Mouse (Mus musculus) telencephalon, adult 2 months (tissue): ENCODE measurements around the gene Camk2d.

ENCODE experiments used
- DNase-seq: peaks from one replicate; pipeline ENCODE4 v3.0.0-alpha.2; 2011; ENCODE audit warnings: low read depth, low spot score

Camk2d gene

GRCm38 (mm10) chr3:126810372-126811090, 214.4 kb downstream of the Camk2d start:
- no peak for DNase-seq

- no peak for DNase-seq
Observed at GRCm38 (mm10) chr3:126811646-126812045, 215.5 kb downstream of the Camk2d start.

- DNase-seq = no peak
Observed at GRCm38 (mm10) chr3:126822374-126822773, 226.3 kb downstream of the Camk2d start.

GRCm38 (mm10) chr3:126824930-126825329, 228.8 kb downstream of the Camk2d start:
- DNase-seq = no peak

GRCm38 (mm10) chr3:126826172-126826571, 230.1 kb downstream of the Camk2d start:
- DNase-seq = no peak

GRCm38 (mm10) chr3:126827900-126828299, 231.8 kb downstream of the Camk2d start:
- DNase-seq = no peak

- no peak for DNase-seq
Observed at GRCm38 (mm10) chr3:126829817-126830216, 233.7 kb downstream of the Camk2d start.

GRCm38 (mm10) chr3:126831418-126832138, 235.5 kb downstream of the Camk2d start:
- no peak for DNase-seq

GRCm38 (mm10) chr3:126834641-126835167, 238.6 kb downstream of the Camk2d start:
- DNase-seq = no peak

GRCm38 (mm10) chr3:126842780-126843179, 246.7 kb downstream of the Camk2d start:
- no peak for DNase-seq

- no peak for DNase-seq
Observed at GRCm38 (mm10) chr3:126844809-126845208, 248.7 kb downstream of the Camk2d start.

GRCm38 (mm10) chr3:126848081-126848480, 252.0 kb downstream of the Camk2d start:
- peak; percentile 56 for DNase-seq

- no peak for DNase-seq
Observed at GRCm38 (mm10) chr3:126860442-126860841, 264.3 kb downstream of the Camk2d start.

GRCm38 (mm10) chr3:126869561-126869960, 273.5 kb downstream of the Camk2d start:
- DNase-seq = no peak

GRCm38 (mm10) chr3:126870688-126871087, 274.6 kb downstream of the Camk2d start:
- no peak for DNase-seq

GRCm38 (mm10) chr3:126878233-126878632, 282.1 kb downstream of the Camk2d start:
- no peak for DNase-seq

GRCm38 (mm10) chr3:126886090-126886489, 290.0 kb downstream of the Camk2d start:
- DNase-seq = no peak

GRCm38 (mm10) chr3:126886644-126887043, 290.5 kb downstream of the Camk2d start:
- DNase-seq = no peak
